Mouse (Mus musculus) monocyte, adult 2 months (primary cell): ENCODE measurements around the gene Akr1a1.
"Not testable (repeated sequence)": the region's sequence is repeated elsewhere in the genome, so short reads cannot be mapped to it uniquely, and the experiment has no call there.

ENCODE experiments used
- DNase-seq, 2 experiments: peaks; one replicate each; pipeline ENCODE4 v3.0.0; 2022; ENCODE audit warnings: low spot score in 2 of 2, low read depth in 1 of 2

The Akr1a1 gene

DNA sequence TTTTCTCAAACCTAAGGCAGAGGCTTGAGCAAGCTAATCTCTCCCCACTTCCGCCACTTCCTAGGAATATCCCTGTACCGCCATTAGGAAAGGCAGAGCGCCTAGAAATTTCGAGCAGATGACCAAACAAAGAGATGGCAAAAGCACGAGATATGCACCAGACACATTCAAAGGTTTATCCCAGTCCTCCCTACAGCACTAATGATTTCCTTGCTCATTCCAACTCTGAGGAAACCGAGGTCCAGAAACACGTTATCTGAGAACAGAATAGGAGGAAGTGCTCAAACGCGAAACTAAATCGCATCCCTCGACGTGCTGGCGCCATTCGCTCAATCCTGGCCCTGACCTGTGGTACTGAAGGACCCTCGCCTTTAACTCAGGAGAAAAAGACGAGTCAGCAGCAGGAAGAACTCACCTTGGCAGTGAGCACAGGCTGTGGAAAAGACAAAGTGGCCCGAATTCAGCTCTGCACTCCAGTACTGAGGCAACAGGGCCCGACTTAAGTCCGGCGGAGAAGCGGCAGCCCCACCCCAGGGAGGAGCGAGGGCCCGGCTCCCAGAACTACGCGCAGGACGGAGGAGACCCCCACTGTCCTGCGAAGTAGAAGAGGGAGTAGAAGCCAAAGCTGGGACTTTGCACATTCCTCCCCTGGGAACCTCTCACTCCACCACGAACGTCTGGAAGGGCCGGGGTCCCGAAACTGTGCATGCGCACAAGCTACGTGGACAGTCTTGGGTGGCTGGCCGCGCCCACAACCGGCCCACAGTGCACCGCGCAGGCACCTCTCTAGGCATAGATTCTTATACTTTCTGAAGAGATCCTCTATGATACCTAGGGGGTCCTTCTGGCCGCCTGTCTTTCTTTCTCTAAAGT lies at the start of gene Akr1a1:
Akr1a1 (minus strand) TSS at position 757 of the 873 bp plus-strand sequence.
- peak; percentile 50 to 66 for DNase-seq

DNA sequence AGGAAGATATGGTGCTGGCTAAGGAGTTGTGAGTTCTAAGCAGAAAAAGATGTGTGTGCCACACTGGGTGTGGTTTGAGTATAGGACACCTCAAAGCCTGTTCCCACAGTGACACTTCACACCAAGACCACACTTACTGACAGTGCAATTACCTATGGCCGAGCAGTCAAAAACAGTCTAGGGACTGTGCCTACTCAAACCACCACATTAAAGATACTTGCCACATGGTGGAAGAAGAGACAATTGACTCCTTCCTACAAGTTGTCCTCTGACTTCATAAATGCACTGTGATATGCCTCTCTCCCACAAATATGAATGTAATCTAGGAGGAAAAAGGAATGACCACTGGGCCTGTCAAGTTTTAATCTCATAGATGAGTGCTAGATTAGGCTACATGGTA lies 49.5 kb upstream of the Akr1a1 start:
- DNase-seq = no peak

DNA sequence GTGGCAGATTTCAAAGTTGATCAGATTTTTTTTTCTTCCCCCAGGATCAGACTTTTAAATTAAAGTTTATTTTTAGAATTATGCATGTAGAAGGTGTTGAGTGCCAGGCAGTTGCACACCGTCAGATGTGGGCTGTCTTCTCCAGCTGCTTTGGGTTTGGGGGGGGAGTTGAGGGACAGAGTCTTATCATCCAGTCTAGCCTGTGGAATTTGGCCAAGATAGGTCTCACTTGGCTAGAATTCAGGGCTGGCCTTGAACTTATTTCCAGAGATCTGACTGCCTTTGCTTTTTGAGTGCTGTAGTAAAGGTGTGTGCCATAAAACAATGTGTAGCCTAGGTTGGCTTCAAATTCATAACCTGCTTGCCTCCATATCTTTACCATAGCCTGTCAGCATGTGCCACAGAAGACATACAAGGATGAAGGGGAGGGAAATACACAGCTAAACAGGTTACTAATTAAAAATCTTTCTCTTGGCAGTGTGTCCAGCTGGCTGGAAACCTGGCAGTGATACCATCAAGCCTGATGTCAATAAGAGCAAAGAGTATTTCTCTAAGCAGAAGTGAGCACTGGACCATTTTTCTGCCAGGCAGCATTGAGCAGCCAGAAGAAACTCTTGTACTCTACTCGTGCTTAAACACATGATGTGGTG lies 47.3 kb upstream of the Akr1a1 start:
- DNase-seq = no peak

DNA sequence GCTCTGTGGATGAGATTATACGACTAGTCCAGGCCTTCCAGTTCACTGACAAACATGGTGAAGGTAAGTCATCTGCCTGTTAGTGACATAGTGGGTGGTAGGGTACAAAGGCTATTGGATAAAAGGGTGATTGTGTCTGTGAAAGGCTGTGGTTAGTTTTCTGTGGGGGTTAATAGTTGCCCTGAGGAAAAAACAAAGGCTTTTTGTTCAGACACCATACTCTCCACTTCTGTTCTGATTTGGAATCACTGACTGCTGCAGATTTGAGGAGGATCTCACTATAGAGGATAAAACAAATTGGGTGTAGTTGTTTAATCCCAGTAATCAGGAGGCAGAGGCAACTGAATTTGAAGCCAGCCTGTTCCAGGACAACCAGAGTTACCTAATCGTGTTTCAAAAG lies 42.3 kb upstream of the Akr1a1 start:
- no peak for DNase-seq

DNA sequence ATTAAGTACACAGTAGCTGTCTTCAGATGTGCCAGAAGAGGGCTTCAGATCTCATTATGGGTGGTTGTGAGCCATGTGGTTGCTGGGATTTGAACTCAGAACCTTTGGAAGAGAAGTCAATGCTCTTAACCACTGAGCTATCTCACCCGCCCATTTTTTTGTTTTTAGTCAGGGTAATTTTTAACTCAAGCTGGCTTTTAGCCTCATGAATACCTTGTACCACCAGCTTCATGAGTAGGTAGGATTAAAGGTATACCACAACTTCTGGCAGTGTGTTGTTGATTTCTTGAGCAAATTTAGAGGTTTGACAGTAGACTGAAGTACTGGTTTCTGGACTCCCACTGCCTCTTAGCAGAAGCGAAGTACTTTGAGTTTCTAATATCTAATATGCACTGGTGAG lies 40.7 kb upstream of the Akr1a1 start:
- no peak for DNase-seq

DNA sequence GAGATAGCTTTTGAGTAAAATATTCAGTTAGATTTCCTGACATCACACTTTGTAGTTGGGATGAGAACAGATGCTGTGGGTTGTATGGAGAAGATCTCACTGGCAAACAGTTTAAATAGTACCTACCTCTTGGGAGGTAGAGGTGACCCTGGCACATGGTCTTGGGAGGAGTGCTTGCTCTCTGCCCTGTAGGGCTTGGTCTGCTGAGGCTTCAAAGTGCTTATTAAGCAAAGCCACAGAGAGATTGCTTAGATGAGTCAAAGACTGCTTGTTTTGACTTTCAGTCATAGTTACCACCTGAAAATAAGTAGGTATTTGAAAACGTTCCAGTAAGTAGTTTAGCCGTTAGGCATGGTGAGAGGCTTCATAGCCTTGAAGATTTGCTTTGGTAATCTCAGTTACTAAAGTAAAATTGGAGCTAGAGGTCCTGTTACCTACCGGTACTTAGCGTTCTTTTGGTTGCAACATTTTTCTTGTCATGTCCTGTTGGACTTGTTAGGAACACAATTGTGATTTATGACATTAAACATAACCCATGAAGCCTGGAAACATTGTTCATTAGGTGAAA lies 37.9 kb upstream of the Akr1a1 start:
- no peak for DNase-seq

DNA sequence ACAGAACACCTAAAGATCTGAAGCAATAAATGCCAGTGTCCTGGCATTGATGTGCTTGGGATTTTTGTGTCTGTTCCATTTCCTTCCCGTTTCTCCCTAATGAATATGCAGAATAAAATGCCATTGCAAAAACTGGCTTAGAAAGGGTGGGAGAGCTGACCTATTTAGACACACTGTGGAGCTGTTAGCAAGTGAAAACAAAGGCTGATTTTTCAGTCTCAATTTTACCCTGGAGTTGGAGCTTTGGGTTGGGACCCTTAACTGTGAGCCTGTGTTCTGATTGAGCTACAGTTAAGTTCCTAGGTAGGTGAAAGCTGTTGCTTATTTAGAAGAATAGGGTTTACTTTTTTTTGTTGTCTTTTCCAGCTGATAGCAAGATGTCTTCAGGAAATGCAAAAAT lies 35.6 kb upstream of the Akr1a1 start:
- DNase-seq = no peak

DNA sequence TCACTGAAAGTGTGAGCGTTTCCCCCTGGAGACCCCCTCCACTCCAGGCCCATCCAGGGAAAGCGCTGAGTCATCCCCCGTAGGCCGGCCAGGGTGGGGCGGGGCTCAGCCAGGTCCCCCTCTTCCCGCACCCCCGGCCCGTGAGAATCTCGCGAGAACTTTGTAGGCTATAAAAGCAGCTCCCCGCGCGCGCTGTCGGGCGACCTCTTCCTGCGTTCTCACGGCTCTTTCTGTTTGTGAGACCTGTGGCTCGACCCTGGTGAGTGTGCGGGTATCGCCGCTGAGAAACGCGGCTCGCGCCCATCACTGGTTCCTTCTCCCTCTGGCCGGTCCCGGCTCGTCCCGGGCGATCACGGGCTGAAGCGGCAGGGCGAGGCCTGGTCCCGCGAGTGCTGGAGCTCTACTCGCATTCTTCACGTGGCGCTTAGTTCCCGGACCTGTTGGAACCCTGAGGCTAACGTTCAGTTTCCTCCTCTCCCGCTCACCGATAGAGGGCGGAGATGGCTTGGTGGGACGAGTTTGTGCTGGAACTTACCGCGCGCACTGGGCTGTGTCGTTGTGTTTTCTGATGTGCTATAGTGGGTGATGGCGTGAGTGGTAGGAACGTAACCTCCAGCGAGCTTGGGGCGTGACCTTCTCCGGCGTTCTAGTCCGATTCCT lies 34.1 kb upstream of the Akr1a1 start, which contains the start of gene Prdx1:
Prdx1 (plus strand) TSS at position 143 of the 660 bp plus-strand sequence.
- DNase-seq = peak; percentile 84 to 96

DNA sequence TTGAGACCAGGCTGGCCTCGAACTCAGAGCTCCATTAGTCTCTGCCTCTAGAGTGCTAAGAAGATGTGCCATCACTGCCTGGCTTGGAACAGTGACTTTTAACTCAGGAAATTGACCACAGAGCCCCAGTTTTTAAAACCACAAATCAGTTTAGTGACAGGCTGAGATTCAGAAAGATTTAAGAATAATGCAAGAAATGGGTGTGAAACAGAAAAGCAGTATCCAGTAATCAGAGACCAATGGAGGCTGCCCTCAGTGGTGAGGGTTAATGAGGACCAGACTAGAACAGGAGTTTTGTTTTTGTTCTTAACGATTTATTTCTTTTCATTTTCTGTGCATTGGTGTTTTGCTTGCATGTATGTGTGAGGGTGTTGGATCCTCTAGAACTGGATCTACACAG lies 33.2 kb upstream of the Akr1a1 start:
- no peak for DNase-seq

DNA sequence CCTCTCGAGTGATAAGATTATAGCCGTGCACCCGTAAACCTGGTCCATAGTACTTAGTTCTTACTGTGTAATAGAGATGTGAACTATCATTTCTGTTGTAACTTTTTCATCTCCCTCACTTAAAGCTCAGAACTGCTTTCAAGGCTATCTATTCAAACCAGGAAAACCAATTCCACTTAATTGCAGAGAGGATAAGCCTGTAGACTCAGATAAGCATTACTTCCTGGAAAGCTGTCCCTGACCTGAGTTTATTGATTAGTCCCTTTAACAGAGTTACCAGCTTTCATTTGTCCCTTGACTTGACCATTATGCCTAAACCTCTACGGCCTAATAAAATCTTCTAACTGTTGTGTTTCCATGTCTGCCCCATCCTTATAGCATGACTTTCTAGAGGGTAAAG lies 32.5 kb upstream of the Akr1a1 start:
- no peak for DNase-seq

DNA sequence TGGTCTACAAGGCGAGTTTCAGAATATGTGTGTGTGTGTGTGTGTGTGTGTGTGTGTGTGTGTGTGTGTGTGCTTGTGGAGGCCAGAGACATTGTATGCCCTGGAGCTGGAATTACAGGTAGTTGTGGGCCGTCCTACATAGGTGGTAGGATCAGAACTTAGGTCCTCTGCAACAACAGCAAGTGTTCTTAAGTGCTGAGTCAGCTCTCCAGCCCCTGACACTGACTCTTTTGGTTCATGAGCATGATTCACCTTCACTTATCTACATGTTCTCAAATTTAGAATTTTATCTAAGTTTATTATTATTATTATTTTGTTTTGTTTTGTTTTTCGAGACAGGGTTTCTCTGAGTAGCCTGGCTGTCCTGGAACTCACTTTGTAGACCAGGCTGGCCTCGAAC lies 29.0 kb upstream of the Akr1a1 start:
- not testable (repeated sequence) for DNase-seq

DNA sequence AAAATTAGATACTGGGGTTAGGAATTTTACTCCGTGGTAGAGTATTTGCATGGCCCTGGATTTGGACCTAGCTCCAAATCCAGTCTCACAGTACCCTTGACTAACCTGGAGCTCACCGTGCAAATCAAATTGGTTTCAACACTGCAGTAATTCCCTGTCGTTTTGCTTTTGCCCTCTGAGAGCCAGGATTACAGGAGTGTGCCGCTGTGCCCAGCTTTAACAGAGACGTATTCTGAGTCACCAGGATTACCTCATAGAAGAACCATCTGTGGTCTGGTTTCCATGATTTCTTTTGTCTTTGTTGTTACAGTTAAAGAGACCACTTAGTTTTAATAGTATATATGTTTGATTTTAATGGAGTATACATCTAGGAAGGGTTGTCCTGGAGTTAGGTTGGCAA lies 27.7 kb upstream of the Akr1a1 start:
- no peak for DNase-seq

DNA sequence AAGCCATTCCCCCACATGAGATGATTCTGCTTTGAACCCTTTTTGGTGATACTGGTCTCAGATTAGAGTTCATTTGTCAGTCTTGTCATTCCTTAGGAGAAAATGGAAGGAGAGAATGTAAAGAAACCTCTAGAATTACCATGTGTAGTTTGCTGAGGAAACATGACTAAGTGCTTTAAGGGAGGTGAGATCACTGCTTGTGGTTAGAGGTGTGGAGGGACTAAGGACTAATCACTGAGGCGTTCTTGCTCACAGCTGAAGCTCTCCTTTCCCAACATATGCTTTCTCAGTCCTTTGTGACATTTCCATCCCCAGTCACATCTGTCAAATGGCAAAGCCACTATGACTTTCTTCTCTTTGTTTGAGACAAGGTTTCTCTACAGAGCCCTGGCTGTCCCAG lies 26.3 kb upstream of the Akr1a1 start:
- no peak for DNase-seq

DNA sequence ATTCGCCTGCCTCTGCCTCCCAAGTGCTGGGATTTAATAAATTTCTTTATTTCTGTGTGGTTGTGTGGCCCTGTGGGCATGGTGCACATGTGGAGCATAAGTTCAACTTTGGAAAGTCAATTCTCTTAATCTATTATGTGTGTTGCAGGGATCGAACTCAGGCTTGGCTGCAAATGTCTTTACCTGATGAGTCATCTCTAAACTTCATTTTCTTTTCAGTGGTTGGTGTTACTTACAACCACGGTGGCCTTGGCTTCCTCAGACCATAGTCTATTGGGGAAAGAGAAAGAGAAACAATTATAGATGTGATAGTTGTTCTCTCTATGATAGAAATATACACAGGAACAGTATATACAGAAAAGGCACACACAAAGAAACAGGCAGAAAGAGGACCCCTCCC lies 24.5 kb upstream of the Akr1a1 start:
- no peak for DNase-seq

DNA sequence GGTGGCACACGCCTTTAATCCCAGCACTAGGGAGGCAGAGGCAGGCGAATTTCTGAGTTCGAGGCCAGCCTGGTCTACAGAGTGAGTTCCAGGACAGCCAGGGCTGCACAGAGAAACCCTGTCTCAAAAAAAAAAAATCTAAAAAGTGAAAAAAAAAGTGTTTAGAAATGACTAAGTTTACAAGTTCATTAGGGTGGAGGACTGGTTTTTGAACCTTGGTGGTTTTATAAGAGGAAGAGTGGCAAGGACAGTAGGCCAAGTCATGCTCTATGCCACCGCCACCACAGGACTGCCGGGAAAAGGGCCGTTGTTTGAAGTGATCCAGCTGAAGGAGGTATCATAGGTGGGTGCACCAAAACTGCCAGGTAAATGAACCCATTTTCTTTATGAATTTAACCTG lies 23.3 kb upstream of the Akr1a1 start:
- not testable (repeated sequence) for DNase-seq

DNA sequence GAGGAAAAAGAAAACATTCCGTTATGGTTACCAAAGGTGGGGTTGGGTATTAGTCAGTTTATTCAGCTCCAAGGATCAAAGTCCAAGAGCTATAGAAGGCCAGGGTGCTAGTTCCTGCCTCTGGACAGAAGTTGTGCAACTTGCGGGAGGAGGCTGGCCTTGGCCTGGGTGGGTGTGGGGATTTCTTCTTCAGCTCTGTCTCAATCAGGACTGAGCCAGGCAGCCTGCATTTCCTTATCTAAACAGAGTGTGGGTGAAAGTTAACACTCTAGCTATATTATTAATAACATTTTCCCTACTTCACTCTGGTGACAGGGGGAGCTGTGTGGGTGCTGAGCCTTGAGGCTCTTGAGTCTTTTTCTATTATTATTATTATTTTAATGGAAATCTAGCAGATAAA lies 21.3 kb upstream of the Akr1a1 start:
- peak; percentile 56 to 61 for DNase-seq

DNA sequence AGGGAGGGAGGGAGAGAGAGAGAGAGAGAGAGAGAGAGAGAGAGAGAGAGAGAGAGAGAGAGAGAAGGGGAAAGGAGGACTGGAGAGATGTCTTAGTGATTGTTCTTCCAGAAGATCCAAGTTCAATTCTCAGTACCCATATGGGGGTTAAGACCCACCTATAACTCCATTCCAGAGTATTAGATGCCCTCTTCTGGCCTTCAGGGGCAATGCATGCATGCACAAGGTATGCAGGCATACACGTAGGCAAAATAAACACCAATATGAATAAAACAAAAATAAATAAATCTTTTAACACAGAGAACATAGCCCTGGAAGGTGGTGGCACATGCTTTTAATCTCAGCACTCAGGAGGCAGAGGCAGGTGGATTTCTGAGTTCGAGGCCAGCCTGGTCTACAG lies 17.8 kb upstream of the Akr1a1 start:
- DNase-seq = no peak

DNA sequence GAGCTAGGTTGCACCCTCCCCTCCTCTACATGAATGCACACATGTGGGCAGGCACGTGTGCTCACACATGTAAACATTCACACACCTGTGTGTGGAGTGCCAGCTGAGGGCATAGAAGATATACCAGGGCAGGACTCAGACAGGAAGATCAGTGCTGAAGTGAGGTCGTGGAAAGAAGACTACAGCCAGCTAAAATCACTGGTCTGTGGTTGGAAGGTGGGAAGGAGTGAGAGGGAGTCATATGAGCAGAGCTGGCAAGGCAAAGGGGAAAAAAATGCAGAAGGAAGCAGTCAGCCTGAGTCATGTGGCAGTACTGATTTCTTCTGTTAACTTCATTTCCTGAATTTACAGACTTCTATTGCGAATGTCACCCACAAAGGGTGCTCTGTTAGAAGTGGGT lies 16.7 kb upstream of the Akr1a1 start:
- peak; percentile 25 to 55 for DNase-seq

DNA sequence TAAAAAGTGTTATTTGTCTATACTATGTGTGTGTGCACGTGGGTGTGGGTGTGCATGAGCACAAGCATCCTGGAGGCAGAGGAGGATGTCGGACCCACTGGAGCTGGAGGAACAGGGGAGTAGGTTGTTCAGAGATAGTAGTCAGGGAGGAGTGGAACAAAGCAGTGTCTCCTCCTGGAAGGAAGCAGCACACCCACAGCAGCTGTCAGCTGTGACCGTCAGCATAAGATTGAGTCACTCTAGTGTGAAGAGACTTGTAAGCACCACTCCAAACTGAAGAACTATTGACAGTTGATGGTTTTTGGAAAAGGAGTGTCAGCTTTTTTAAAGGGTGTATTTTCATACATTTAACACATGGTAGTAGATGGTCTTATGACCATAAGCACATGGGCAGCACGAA lies 15.1 kb upstream of the Akr1a1 start:
- no peak for DNase-seq

DNA sequence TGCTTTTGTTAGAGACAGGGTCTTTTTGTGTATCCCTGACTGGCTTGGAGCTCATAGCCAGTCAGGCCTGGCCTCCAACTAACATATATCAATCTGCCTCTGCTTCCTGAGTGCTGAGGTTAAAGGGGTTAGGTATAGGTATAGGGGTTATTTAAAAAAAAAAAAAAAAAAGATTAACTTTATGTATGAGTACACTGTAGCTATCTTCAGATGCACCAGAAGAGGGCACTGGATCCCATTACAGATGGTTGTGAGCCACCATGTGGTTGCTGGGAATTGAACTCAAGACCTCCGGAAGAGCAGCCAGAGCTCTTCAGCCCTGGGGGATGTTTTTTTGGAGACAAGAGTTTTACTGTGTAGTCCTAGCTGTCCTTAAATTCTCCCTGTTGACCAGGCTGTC lies 10.5 kb upstream of the Akr1a1 start:
- DNase-seq = no peak

DNA sequence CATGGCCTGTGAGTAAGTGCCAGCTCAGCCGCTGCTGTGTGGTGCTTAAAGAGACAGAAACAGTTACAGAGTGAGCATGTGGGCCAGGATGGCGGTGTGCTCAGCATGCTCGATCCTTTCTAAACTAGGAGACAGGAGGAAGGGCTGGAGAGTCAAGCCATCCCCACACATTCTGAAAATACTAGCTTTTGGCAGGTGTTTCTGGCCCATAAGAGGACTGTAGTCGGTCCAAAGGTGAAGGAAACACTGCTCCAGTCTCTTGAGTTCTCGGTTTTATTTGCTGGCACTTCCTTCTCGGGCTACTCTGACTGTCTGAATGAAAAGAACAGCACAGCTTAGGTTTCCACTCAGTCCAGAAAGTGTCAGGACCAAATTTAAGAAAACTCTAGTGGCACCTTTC lies 9.3 kb upstream of the Akr1a1 start:
- DNase-seq = no peak

DNA sequence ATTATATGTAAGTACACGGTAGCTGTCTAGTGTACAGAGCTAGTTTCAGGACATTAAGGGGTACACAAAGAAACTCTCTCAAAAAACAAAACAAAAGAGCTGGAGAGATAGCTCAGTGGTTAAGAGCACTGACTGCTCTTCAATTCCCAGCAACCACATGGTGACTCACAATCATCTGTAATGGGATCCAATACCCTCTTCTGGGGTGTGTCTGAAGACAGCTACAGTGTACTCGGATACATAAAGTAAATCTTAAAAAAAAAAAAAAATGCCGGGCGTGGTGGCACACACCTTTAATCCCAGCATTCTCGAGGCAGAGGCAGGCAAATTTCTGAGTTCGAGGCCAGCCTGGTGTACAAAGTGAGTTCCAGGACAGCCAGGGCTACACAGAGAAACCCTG lies 8.4 kb upstream of the Akr1a1 start:
- DNase-seq = not testable (repeated sequence)
